Mouse (Mus musculus) hindbrain, embryonic 14.5 days (tissue): ENCODE results near the gene Ubn1. TPM values are rescaled to one million over a fixed set of nuclear protein-coding genes. Genes with fewer than 3 reads are reported as not detected.

Experiments used
- ATAC-seq: fragments of 200-750 bp; cut with Nextera tagmentation; 2 replicates; pipeline ENCODE4 v1.8.0; 2017; ENCODE audit warnings: moderate number of reproducible peaks, mild to moderate bottlenecking, moderate TSS enrichment, moderate library complexity; ENCODE audit not compliant: low FRiP score
- DNase-seq: peaks from one replicate; pipeline ENCODE4 v3.0.0-alpha.2; 2015; ENCODE audit warnings: low spot score
- H3K27ac ChIP-seq: fragments of 300-500 bp; sonication (generic); 2 replicates; pipeline ENCODE4 v1.5.1; 2014; ENCODE audit warnings: mild to moderate bottlenecking, moderate library complexity
- H3K27me3 ChIP-seq: fragments of 300-500 bp; sonication (generic); 2 replicates; pipeline ENCODE4 v1.6.1; 2014; ENCODE audit warnings: mild to moderate bottlenecking, low read length, mixed read lengths; ENCODE audit not compliant: control insufficient read depth, insufficient read depth
- H3K36me3 ChIP-seq: fragments of 300-500 bp; sonication (generic); replicated peaks from 2 replicates; pipeline ENCODE4 v1.6.1; 2014; ENCODE audit not compliant: control insufficient read depth, insufficient read depth
- H3K4me1 ChIP-seq: fragments of 300-500 bp; sonication (generic); replicated peaks from 2 replicates; pipeline ENCODE4 v1.6.1; 2014; ENCODE audit warnings: antibody characterized with exemption, low read length, mixed read lengths; ENCODE audit not compliant: control insufficient read depth, insufficient read depth
- H3K4me2 ChIP-seq: fragments of 300-500 bp; sonication (generic); replicated peaks from 2 replicates; pipeline ENCODE4 v1.6.1; 2014; ENCODE audit warnings: mild to moderate bottlenecking, moderate library complexity
- H3K4me3 ChIP-seq: fragments of 300-500 bp; sonication (generic); replicated peaks from 2 replicates; pipeline ENCODE4 v1.5.1; 2014; ENCODE audit warnings: mild to moderate bottlenecking, low read length
- H3K9ac ChIP-seq: fragments of 300-500 bp; sonication (generic); 2 replicates; pipeline ENCODE4 v1.6.1; 2014
- H3K9me3 ChIP-seq: fragments of 300-500 bp; sonication (generic); 2 replicates; pipeline ENCODE4 v1.6.1; 2016; ENCODE audit warnings: low read length; ENCODE audit not compliant: control insufficient read depth
- WGBS: fragments of 180-500 bp; shearing (Covaris S2); extraction: QIAGEN DNeasy Blood & Tissue Kit; methylation state at CpG from one replicate; pipeline ENCODE4 v1.1.7; 2014; 5-methylcytosine and 5-hydroxymethylcytosine counted together
- polyA plus RNA-seq: library from polyadenylated mRNA; unstranded; fragments of >200 nt; fragmentation: Nextera tagmentation; extraction: Ambion mirVana; gene quantifications from 2 replicates; pipeline ENCODE4 v1.2.1, GENCODE M21; 2014

Ubn1 gene
- polyA plus RNA-seq, 1 experiment from 2014 or later, result 14.9 TPM

DNA sequence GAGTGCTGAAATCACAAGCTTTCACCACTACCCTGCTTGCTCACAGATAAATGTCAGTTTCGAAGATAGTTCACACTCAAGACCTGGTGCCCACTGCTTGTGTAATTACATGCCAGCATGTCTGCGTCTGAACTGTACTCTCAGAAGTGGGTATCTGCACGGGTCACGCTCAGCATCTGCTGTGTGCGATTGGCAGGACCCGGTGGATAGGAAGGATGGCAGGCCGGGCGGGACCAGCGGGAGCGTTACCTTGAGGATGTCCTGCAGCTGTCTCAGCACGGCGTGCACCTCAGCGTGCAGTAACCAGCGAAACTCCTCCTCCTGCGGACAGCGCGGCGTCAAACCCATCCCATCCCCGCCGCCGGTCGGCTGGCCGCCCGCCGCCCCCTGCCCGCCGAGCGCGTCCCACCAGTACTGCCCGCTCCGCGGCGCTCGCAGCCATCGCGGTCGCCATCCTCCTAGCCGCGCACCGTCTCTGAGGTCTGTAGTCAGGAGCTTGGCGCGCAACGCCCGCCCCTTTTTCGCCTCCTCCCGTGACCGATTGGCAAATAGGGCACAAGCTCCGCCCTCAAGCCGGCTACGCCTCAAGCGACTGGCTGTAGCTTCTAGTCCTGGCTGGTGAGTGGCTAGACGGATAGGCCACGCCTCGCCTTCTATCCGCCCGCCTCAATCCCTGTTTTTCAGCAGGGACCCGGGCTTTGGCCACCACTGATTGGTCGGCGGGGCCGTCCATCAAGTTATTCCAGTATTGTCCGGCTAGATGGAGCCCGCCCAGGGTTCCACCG is 36.6 kb upstream of the Ubn1 start, which contains the start of gene Rogdi:
TSS of gene Rogdi (minus strand) at position 500 of the 785 bp plus-strand sequence.
- under 1% methylated on average over 62 of the region's 63 CpGs for WGBS
- peaks cover 47% of the 10 kb centered on the region for H3K36me3 ChIP-seq

GRCm38 (mm10) chr16:5014578-5014977 is 35.3 kb upstream of the Ubn1 start:
- H3K9ac ChIP-seq, result no peak overlapping the region
- no peak overlapping the region for H3K27ac ChIP-seq
- peaks cover 61% of the 10 kb centered on the region for H3K36me3 ChIP-seq
- peaks cover 7% of the 10 kb centered on the region; the same call in 1 of the 2 replicates for H3K4me1 ChIP-seq
- no peaks in the 10 kb centered on the region for H3K27me3 ChIP-seq
- H3K9me3 ChIP-seq, result no peaks in the 10 kb centered on the region
- DNase-seq, result no peak
- ATAC-seq, result no peak
- H3K4me2 ChIP-seq, result no peak overlapping the region
- 97% methylated on average over 4 of the region's 4 CpGs for WGBS
- no peak overlapping the region for H3K4me3 ChIP-seq

More for the DNA sequence above, 36.6 kb upstream of the Ubn1 start, which contains the start of gene Rogdi:
- Histone ChIP-seq H3K4me2 (peak within 1 kb of the TSS; percentile 64), H3K27ac (peak within 1 kb of the TSS; percentile 79), H3K4me3 (peak within 1 kb of the TSS; percentile 55), H3K27me3 (no peaks in the 10 kb centered on the region), H3K4me1 (peaks cover 7% of the 10 kb centered on the region; the same call in 1 of the 2 replicates), H3K9me3 (no peaks in the 10 kb centered on the region), H3K9ac (peak within 1 kb of the TSS; percentile 65)
- DNase-seq, result peak; percentile 99
- ATAC-seq, result peak; percentile 99

- H3K9ac ChIP-seq, result no peak overlapping the region
- WGBS, result 99% methylated on average over 3 of the region's 3 CpGs
- peaks cover 100% of the 10 kb centered on the region for H3K36me3 ChIP-seq
- no peaks in the 10 kb centered on the region for H3K9me3 ChIP-seq
- H3K4me3 ChIP-seq, result no peak overlapping the region
- no peak overlapping the region for H3K27ac ChIP-seq
- DNase-seq, result no peak
- no peak for ATAC-seq
- no peaks in the 10 kb centered on the region for H3K27me3 ChIP-seq
- no peak overlapping the region for H3K4me2 ChIP-seq
- H3K4me1 ChIP-seq, result no peaks in the 10 kb centered on the region
Measured at GRCm38 (mm10) chr16:5024021-5024420, 25.8 kb upstream of the Ubn1 start.

DNA sequence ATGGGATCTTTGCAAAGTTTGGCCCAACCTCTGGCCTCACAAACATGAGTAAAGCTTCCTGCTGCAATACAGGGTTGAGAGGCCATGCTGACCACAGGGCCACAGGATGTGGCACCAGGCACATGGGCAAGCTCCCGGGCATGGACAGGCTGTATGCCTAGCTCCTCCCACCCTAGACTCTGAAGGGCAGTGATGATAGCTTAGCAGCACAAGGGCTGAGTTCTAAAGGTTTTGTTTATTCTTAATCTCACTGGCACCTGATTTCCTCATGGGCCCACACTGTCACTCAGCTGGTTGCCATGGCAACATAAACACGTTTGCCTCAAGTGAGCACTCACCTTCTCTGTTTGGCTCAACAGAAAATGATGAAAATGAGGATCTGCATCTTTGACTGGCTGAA is 20.0 kb upstream of the Ubn1 start:
- Histone ChIP-seq H3K27ac (no peak overlapping the region), H3K36me3 (peaks cover 100% of the 10 kb centered on the region), H3K4me1 (no peaks in the 10 kb centered on the region), H3K4me2 (no peak overlapping the region), H3K9me3 (no peaks in the 10 kb centered on the region), H3K9ac (no peak overlapping the region), H3K4me3 (no peak overlapping the region), H3K27me3 (no peaks in the 10 kb centered on the region)
- ATAC-seq, result no peak
- 71% methylated on average over 2 of the region's 2 CpGs for WGBS
- DNase-seq, result no peak

GRCm38 (mm10) chr16:5035591-5035990 is 14.3 kb upstream of the Ubn1 start:
- 99% methylated on average over 3 of the region's 3 CpGs for WGBS

GRCm38 (mm10) chr16:5036649-5037234 is 13.1 kb upstream of the Ubn1 start:
- WGBS, result 73% methylated on average over 5 of the region's 5 CpGs
- H3K36me3 ChIP-seq, result peaks cover 97% of the 10 kb centered on the region

More at GRCm38 (mm10) chr16:5035591-5035990, 14.3 kb upstream of the Ubn1 start:
- no peak overlapping the region for H3K9ac ChIP-seq
- peaks cover 97% of the 10 kb centered on the region for H3K36me3 ChIP-seq
- no peaks in the 10 kb centered on the region for H3K4me1 ChIP-seq
- no peaks in the 10 kb centered on the region for H3K27me3 ChIP-seq
- no peak overlapping the region for H3K4me2 ChIP-seq
- no peak for ATAC-seq
- DNase-seq, result no peak
- H3K27ac ChIP-seq, result no peak overlapping the region
- no peaks in the 10 kb centered on the region for H3K9me3 ChIP-seq
- H3K4me3 ChIP-seq, result no peak overlapping the region

DNA sequence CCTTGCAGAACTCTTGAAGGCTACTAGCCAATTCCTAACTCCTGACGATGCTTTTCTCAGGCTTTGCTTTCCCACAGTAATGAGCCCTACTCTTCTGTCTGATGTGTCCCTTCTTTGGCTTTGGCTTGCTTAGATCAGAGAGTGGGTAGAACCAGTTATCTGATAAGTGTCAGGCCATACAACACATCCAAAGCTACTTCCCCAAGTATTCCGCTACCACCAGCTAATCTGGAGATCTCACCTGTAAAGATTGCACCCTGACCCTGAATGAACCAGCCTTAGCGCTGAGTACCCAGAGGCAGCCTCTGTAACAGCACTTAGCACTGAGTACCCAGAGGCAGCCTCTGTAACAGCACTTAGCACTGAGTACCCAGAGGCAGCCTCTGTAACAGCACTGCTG is 4.5 kb upstream of the Ubn1 start:
- ATAC-seq (no peak), DNase-seq (no peak)
- no peaks in the 10 kb centered on the region for H3K9me3 ChIP-seq
- 100% methylated on average over 3 of the region's 3 CpGs for WGBS
- H3K4me3 ChIP-seq, result no peak overlapping the region
- H3K9ac ChIP-seq, result no peak overlapping the region
- H3K4me2 ChIP-seq, result no peak overlapping the region
- peaks cover 18% of the 10 kb centered on the region for H3K4me1 ChIP-seq
- H3K27ac ChIP-seq, result no peak overlapping the region
- H3K36me3 ChIP-seq, result peaks cover 75% of the 10 kb centered on the region
- no peaks in the 10 kb centered on the region for H3K27me3 ChIP-seq

More at GRCm38 (mm10) chr16:5036649-5037234, 13.1 kb upstream of the Ubn1 start:
- Histone ChIP-seq H3K27ac (no peak overlapping the region), H3K9ac (no peak overlapping the region), H3K4me3 (no peak overlapping the region), H3K9me3 (no peaks in the 10 kb centered on the region), H3K27me3 (no peaks in the 10 kb centered on the region), H3K4me1 (no peaks in the 10 kb centered on the region), H3K4me2 (no peak overlapping the region)
- ATAC-seq (no peak), DNase-seq (no peak)

GRCm38 (mm10) chr16:5049182-5049773 is 579 bp upstream of the Ubn1 start:
- Histone ChIP-seq H3K27ac (peak overlapping the region; percentile 90), H3K9me3 (no peaks in the 10 kb centered on the region), H3K4me2 (peak overlapping the region; percentile 82), H3K4me1 (peaks cover 35% of the 10 kb centered on the region), H3K27me3 (no peaks in the 10 kb centered on the region), H3K9ac (peak overlapping the region; percentile 94), H3K4me3 (peak overlapping the region; percentile 95), H3K36me3 (peaks cover 52% of the 10 kb centered on the region)
- DNase-seq, result no peak
- ATAC-seq, result peak; percentile 41
- WGBS, result under 1% methylated on average over 38 of the region's 38 CpGs
